Mouse (Mus musculus): ENCODE results near the gene Vwa5b2.

The Vwa5b2 gene

GRCm38 (mm10) chr16:20596687-20597441, 7.6 kb downstream of the Vwa5b2 start:
- in situ Hi-C loops (cut with MboI; ENCODE audit: low pct_unique_long_range_greater_than_20kb in 1 of 2, low sequenced_read_pairs in 2 of 2, unreplicated experiment in 1 of 2) = no loop called here

GRCm38 (mm10) chr16:20600511-20600910, 11.2 kb downstream of the Vwa5b2 start:
- in situ Hi-C loops (cut with MboI; ENCODE audit: low pct_unique_long_range_greater_than_20kb in 1 of 2, low sequenced_read_pairs in 2 of 2, unreplicated experiment in 1 of 2) = no loop called here

- in situ Hi-C loops (cut with MboI; ENCODE audit: low pct_unique_long_range_greater_than_20kb in 1 of 2, low sequenced_read_pairs in 2 of 2, unreplicated experiment in 1 of 2) = no loop called here
Observed at GRCm38 (mm10) chr16:20604705-20605104, 15.4 kb downstream of the Vwa5b2 start.

DNA sequence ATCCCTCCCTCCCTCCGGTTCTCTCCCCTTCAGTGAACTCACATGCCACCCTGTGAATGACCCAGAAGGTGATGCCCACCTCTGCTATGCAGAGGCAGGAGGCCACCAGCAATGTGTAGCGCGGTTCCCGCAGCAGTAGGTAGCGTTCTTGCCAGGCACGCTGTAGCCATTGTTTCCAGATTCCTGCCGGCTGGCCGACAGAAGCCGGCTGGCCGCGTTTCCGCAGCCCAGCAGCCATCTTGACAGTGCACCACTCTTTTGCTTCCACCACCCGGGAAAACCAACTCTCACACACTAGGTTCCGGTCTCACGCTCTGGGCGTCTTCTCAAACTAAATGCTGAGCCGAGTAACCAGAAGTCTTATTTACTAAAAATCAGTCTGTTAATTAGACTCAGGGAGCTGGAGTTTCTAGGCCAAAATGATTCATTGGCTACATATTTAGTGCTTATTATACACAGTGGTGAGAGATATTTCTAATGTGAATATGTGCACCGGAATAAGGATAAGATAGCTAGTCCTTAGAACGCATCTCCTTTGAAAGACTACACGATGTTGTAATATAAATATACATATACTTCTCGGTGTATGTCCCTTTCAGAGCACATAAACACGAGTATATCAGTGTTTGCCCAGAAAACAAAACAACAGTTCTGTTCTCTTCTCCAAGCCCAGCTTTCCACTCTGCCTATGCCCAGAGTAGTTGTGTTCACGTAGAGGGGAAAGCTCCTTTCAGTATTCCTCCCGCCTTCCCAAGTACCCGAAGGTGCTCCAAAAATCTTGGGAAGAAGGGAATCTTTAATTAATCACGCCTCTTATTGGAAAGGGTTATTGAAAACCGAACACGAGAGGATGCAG, 21.5 kb downstream of the Vwa5b2 start:
- in situ Hi-C loops (cut with MboI; ENCODE audit: low pct_unique_long_range_greater_than_20kb in 1 of 2, low sequenced_read_pairs in 2 of 2, unreplicated experiment in 1 of 2) = no loop called here

- in situ Hi-C loops (cut with MboI; ENCODE audit: low pct_unique_long_range_greater_than_20kb in 1 of 2, low sequenced_read_pairs in 2 of 2, unreplicated experiment in 1 of 2) = no loop called here
Observed at GRCm38 (mm10) chr16:20611357-20612227, 22.3 kb downstream of the Vwa5b2 start, which contains the start of the genes Eef1akmt4, Gm49333 and Alg3. Eef1akmt4 (plus strand) TSS chr16:20611593. Gm49333 (plus strand) TSS chr16:20611610. Alg3 (minus strand) TSS chr16:20611735.

- in situ Hi-C loops (cut with MboI; ENCODE audit: low pct_unique_long_range_greater_than_20kb in 1 of 2, low sequenced_read_pairs in 2 of 2, unreplicated experiment in 1 of 2) = no loop called here
Observed at GRCm38 (mm10) chr16:20619541-20620398, 30.5 kb downstream of the Vwa5b2 start.

GRCm38 (mm10) chr16:20620399-20620735, 31.1 kb downstream of the Vwa5b2 start:
- in situ Hi-C loops (cut with MboI; ENCODE audit: low pct_unique_long_range_greater_than_20kb in 1 of 2, low sequenced_read_pairs in 2 of 2, unreplicated experiment in 1 of 2) = no loop called here

- in situ Hi-C loops (cut with MboI; ENCODE audit: low pct_unique_long_range_greater_than_20kb in 1 of 2, low sequenced_read_pairs in 2 of 2, unreplicated experiment in 1 of 2) = no loop called here
Observed at GRCm38 (mm10) chr16:20620751-20621190, 31.5 kb downstream of the Vwa5b2 start.

DNA sequence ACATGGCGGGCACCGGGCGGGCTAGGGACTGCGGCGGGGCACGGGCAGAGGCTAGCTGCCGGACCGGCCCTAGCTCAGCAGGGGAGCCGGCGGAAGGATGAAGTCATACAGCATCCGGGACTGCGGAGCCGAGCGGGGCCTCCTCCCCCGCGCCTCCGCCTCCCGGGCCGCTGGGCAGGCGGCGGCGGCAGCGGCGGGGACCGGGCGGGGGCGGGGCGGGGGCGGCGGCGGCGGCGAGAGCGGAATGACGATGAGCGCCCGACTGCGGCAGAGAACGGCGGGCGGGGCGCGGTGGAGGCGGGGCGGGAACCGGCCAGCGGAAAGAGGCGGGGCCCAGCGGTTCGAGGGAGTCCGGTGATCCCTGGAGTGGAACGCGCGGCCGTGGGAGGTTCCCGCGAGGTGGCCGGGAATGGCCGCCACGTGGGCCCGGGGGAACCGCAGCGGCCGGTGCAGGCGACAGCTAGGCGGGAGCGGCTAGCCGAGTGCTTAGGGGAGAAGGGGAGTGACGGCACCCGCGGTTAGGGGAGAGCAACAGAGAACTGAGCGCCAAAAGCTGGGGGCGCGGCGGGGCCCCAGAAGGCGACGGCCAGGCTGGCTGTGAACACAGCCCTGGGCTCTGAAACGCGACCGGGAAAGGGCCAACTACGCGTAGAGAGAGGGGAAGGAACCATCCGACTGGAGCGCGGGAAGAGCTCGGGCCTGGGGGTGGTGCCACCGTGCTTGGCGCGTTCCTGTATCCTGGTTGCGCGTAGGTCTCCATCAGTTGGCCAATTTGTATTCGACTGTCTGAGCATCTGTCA, 32.1 kb downstream of the Vwa5b2 start, which contains the start of gene Camk2n2:
Camk2n2 (minus strand) TSS at position 97 of the 800 bp plus-strand sequence.
- in situ Hi-C loops (cut with MboI; ENCODE audit: low pct_unique_long_range_greater_than_20kb in 1 of 2, low sequenced_read_pairs in 2 of 2, unreplicated experiment in 1 of 2) = no loop called here

- in situ Hi-C loops (cut with MboI; ENCODE audit: low pct_unique_long_range_greater_than_20kb in 1 of 2, low sequenced_read_pairs in 2 of 2, unreplicated experiment in 1 of 2) = no loop called here
Observed at GRCm38 (mm10) chr16:20621991-20622685, 32.9 kb downstream of the Vwa5b2 start.

- in situ Hi-C loops (cut with MboI; ENCODE audit: low pct_unique_long_range_greater_than_20kb in 1 of 2, low sequenced_read_pairs in 2 of 2, unreplicated experiment in 1 of 2) = no loop called here
Observed at GRCm38 (mm10) chr16:20623211-20623610, 33.9 kb downstream of the Vwa5b2 start.

DNA sequence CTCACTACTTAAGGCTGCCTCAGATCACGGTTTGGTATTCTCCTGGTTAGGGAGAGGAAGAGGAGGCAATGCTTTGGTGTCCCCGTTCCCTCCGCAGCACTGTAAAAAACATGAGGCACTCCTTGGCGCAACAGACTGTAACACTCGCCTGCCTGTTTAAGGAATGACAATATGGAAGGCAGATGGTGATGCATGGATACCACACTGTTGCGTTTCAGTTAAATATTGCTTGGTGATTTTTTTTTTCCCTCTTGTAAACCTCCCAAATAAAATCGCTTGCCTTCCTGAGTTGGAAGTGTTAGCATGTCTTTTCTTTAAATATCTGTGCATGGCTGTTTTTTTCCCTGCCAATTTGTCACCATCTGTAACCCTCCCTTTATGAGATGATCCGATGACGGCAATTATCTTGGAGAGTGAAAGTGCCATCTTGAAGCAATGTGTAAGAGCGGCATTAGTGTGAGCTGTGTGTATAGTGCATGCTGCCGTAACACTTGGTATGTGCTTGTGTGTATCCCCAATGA, 39.7 kb downstream of the Vwa5b2 start:
- in situ Hi-C loops (cut with MboI; ENCODE audit: low pct_unique_long_range_greater_than_20kb in 1 of 2, low sequenced_read_pairs in 2 of 2, unreplicated experiment in 1 of 2) = no loop called here

- in situ Hi-C loops (cut with MboI; ENCODE audit: low pct_unique_long_range_greater_than_20kb in 1 of 2, low sequenced_read_pairs in 2 of 2, unreplicated experiment in 1 of 2) = no loop called here
Observed at GRCm38 (mm10) chr16:20629731-20630634, 40.7 kb downstream of the Vwa5b2 start, which contains the start of gene Ece2. Ece2 (plus strand) TSS chr16:20629828.

- in situ Hi-C loops (cut with MboI; ENCODE audit: low pct_unique_long_range_greater_than_20kb in 1 of 2, low sequenced_read_pairs in 2 of 2, unreplicated experiment in 1 of 2) = no loop called here
Observed at GRCm38 (mm10) chr16:20637410-20637809, 48.1 kb downstream of the Vwa5b2 start.

DNA sequence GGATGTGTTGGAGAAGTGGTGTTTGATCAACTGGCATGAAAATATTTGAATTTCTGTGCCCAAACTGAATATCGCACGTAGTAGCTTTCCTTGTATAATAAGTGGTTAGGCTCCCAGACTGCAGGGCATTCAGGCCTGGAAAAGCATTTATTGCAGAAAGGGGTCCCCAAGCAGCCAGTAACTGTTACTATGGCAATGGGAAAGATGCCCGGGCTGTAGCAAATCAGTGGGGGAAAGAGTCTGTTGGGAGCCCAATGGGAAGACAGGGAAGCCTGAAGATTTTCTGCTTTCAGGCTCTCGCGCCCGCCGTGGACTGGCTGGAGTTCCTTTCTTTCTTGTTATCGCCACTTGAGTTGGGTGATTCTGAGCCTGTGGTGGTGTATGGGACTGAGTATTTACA, 49.1 kb downstream of the Vwa5b2 start:
- in situ Hi-C loops (cut with MboI; ENCODE audit: low pct_unique_long_range_greater_than_20kb in 1 of 2, low sequenced_read_pairs in 2 of 2, unreplicated experiment in 1 of 2) = no loop called here

Measured in mouse embryonic stem cell (cell line).